Mouse (Mus musculus) ES-Bruce4 (cell line): ENCODE results near the gene Amigo1. TPM values are rescaled to one million over a fixed set of nuclear protein-coding genes. Genes with fewer than 3 reads are reported as not detected.

Experiments
- H3K27ac ChIP-seq: 2 replicates; pipeline ENCODE4 v1.5.1; 2012; ENCODE audit warnings: low read length, inconsistent platforms; ENCODE audit not compliant: insufficient read depth
- H3K27me3 ChIP-seq: 2 replicates; pipeline ENCODE4 v1.6.1; 2012; ENCODE audit warnings: mild to moderate bottlenecking, low read length, inconsistent platforms; ENCODE audit not compliant: control insufficient read depth, poor library complexity, insufficient read depth, severe bottlenecking
- H3K36me3 ChIP-seq: 2 replicates; pipeline ENCODE4 v1.6.1; 2012; ENCODE audit warnings: inconsistent platforms, mild to moderate bottlenecking, low read length, moderate library complexity; ENCODE audit not compliant: control insufficient read depth, poor library complexity, insufficient read depth, severe bottlenecking
- H3K4me1 ChIP-seq: one replicate; pipeline ENCODE4 v1.8.1; 2011; ENCODE audit warnings: low read length; ENCODE audit not compliant: control insufficient read depth, insufficient read depth
- H3K4me3 ChIP-seq: 2 replicates; pipeline ENCODE4 v1.5.1; 2011; ENCODE audit warnings: low read depth, mild to moderate bottlenecking, low read length
- H3K9ac ChIP-seq: 2 replicates; pipeline ENCODE4 v1.6.1; 2012; ENCODE audit warnings: low read depth, mild to moderate bottlenecking, inconsistent platforms; ENCODE audit not compliant: poor library complexity, severe bottlenecking
- H3K9me3 ChIP-seq: replicated peaks from 2 replicates; pipeline ENCODE4 v1.6.1; 2012; ENCODE audit warnings: mild to moderate bottlenecking, low read length, inconsistent platforms; ENCODE audit not compliant: control insufficient read depth, poor library complexity, insufficient read depth, severe bottlenecking
- CTCF ChIP-seq: IDR thresholded peaks from one replicate; pipeline ENCODE4 v1.8.1; 2011; ENCODE audit warnings: low read depth, low read length
- EP300 ChIP-seq: IDR thresholded peaks from 2 replicates; pipeline ENCODE4 v1.6.1; 2011; ENCODE audit warnings: low read depth, low read length; ENCODE audit not compliant: insufficient read depth
- POLR2A ChIP-seq: IDR thresholded peaks from one replicate; pipeline ENCODE4 v1.8.1; 2011; ENCODE audit warnings: low read length; ENCODE audit not compliant: insufficient read depth
- polyA plus RNA-seq: library from polyadenylated mRNA; stranded (reverse); fragments of >200 nt; gene quantifications from 2 replicates; pipeline ENCODE4 v1.2.4, GENCODE M21; 2011; ENCODE audit warnings: low read depth; ENCODE audit not compliant: missing spikeins, insufficient read depth, insufficient read length

Amigo1 gene
- polyA plus RNA-seq, 1 experiment, result 5.6 TPM

DNA sequence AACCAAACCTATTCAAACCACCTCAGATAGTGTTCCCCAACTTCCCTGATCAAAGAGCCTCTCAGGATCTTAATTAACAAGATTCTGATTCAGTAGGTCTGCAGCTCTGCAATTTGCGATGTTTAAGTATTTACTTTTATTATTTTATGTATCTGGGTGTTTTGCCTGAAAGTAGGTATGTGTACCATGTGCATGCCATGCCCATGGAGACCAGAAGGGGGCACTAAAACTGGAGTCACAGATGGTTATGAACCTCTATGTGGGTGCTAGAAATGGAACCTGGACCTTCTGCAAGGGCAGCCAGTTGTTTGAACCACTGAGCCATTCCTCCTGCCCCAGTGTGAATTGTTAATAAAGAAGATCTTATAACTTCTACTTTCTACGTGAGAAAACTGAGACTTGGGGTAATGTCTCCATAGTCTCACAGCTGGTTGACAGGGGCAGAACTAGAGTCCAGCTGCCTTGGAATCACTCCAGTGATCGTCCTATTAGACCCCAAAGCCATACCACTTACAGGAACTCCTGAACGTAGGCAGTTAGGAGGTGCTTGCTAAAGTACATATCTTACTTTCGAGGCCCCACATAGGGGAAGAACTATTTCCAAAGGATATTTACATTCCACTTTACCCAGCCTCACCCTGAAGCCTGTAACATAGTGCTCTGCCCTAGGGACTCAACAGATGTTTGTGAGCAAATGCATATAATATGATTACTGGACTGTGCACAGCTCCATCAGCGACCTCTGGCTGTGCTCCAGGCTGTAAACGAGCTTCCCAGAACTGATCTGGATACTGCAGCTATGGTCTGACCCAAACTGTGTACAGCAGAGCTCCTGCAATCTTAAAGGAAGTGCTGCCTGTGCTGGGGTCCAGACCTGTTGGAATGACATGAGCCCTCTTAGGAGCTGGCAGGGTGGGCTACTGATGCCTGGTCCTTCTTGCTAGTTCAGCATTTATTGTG is 7.1 kb upstream of the Amigo1 start:
- TF ChIP-seq CTCF (no peak), POLR2A (no peak), EP300 (no peak)
- H3K27me3 ChIP-seq, result no peaks in the 10 kb centered on the region
- H3K27ac ChIP-seq, result no peak overlapping the region
- H3K4me1 ChIP-seq, result no peaks in the 10 kb centered on the region
- no peak overlapping the region for H3K9ac ChIP-seq
- H3K36me3 ChIP-seq, result no peaks in the 10 kb centered on the region
- H3K9me3 ChIP-seq, result no peaks in the 10 kb centered on the region
- H3K4me3 ChIP-seq, result no peak overlapping the region

DNA sequence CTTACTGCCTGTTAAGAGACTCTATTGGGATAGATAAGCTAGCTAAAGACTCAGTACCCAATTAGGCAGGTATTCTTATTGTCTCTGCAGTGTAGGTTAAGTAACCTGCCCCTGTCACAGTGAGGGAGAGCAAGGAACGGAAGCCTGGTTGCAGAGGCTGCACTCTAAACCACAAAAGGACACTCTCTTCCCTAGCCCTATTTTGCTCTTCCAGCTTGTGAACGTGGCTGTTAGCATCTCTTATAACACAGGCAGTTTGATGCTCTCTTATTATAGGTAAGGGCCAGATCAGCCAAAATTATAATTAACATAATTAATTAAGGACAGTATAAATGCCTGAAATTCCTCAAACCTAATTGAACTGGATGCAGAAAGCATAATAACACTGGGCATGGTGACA is 5.6 kb upstream of the Amigo1 start:
- H3K4me3 ChIP-seq, result no peak overlapping the region
- no peaks in the 10 kb centered on the region for H3K9me3 ChIP-seq
- H3K4me1 ChIP-seq, result no peaks in the 10 kb centered on the region
- TF ChIP-seq POLR2A (no peak), EP300 (no peak), CTCF (no peak)
- H3K27me3 ChIP-seq, result no peaks in the 10 kb centered on the region
- no peak overlapping the region for H3K27ac ChIP-seq
- no peak overlapping the region for H3K9ac ChIP-seq
- no peaks in the 10 kb centered on the region for H3K36me3 ChIP-seq

DNA sequence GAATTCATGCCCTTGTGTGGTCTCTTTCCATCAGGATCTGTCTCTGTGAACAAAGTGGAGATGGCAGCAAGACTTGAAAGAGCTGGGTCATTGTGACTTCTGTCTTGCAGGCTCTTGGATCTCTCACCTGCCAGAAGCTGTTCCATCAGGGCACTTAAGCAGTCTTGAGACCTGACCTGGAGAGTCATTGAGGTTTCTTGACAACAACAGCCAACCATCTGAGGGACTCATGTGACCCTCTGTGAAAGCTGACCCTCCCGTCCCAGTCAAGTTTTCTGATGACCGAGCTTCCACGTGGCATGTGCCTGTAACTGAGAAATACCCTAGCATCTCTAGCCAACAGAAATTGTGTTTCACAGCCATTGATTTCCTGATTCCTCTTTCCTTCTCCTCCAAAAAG is 1.4 kb upstream of the Amigo1 start:
- Histone ChIP-seq H3K4me1 (no peaks in the 10 kb centered on the region), H3K27me3 (no peaks in the 10 kb centered on the region), H3K27ac (no peak overlapping the region), H3K36me3 (no peaks in the 10 kb centered on the region), H3K4me3 (no peak overlapping the region), H3K9ac (no peak overlapping the region), H3K9me3 (no peaks in the 10 kb centered on the region)
- TF ChIP-seq EP300 (no peak), CTCF (no peak), POLR2A (no peak)

DNA sequence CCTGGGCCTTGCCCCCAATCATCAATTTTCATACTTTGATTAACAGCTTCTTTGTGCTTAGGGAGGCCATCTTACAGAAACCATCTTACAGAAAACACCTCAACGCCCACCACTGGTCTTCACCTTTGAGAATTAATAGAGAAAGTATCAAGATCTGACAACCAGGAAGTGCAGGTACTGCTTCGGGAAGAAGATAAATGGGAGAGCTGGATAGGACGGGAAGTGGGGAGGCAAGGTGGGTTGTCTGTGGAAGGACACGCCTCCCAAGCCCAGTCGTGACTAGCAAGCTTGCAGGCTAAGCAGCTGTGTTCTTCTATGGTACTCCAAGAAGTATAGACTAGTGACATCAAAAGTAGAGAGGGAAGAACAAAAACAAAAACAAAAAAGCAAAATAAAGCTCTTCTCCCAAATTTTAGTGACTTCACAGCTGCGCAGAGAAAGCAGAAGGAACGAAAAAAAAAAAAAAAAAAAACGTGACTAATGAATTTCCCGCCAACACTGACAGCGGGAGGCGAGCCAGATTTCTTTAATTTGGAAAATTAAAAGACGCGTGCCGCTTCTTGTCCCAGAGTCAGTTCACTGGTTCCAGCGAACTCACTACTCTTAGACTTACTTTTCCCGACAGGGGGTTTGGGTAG is 556 bp upstream of the Amigo1 start:
- no peak for TF ChIP-seq EP300
- TF ChIP-seq POLR2A, result no peak
- TF ChIP-seq CTCF, result no peak
- Histone ChIP-seq H3K4me1 (no peaks in the 10 kb centered on the region), H3K36me3 (no peaks in the 10 kb centered on the region), H3K27me3 (no peaks in the 10 kb centered on the region), H3K27ac (no peak overlapping the region), H3K9me3 (no peaks in the 10 kb centered on the region), H3K9ac (peak overlapping the region; percentile 75), H3K4me3 (peak overlapping the region; percentile 73)

DNA sequence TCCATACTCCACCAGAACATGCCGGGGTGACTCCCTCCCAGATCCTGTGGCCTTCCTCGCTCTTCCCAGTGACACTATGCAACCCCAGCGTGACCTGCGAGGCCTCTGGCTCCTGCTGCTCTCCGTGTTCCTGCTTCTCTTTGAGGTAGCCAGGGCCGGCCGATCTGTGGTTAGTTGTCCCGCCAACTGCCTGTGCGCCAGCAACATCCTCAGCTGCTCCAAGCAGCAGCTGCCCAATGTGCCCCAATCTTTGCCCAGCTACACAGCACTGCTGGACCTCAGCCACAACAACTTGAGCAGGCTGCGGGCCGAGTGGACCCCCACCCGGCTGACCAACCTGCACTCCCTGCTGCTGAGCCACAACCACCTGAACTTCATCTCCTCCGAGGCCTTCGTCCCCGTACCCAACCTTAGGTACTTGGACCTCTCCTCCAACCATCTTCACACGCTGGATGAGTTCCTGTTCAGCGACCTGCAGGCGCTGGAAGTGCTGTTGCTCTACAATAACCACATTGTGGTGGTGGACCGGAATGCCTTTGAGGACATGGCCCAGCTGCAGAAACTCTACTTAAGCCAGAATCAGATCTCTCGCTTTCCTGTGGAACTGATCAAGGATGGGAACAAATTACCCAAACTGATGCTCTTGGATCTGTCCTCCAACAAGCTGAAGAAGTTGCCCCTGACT is 1.1 kb downstream of the Amigo1 start:
- Histone ChIP-seq H3K4me3 (peak overlapping the region; percentile 68), H3K36me3 (no peaks in the 10 kb centered on the region), H3K9ac (0 out of 2 replicates have a peak overlapping the region, but pooled peaks have one; percentile 75), H3K4me1 (no peaks in the 10 kb centered on the region), H3K27ac (no peak overlapping the region), H3K9me3 (no peaks in the 10 kb centered on the region), H3K27me3 (no peaks in the 10 kb centered on the region)
- TF ChIP-seq POLR2A, result no peak
- TF ChIP-seq EP300, result no peak
- no peak for TF ChIP-seq CTCF
